ENCODE assay signal across 9 mouse cellular contexts in the genomic region with DNA sequence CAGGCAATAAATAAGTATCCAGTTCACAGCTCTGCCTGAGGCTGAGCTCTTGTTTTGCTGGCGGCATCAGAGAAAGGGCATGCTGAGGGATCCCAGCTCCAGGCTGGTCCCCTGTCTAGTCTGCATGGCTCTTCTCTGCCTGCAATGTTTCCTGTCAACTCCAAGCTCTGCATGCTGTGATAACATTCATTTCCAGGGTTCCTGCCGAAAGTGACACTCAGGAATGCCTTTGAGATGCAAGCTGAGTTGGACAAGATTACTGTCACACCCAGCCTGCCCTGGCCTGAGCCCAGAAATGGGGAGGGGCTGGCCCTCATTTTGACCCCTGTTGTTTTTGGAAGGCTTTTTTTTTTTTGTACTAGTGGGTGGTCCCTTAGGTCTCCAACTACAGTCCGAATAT. TPM values are rescaled to one million over a fixed set of nuclear protein-coding genes. Genes with fewer than 3 reads are reported as not detected.
A peak's percentile ranks its signal among the peaks of the same experiment; 100 is the strongest.
DNase-seq lines count a peak whose midpoint lies in the region; ATAC-seq lines count a peak whose summit lies in the region.
"Had no signal": no experiment of that assay in that cellular context is flagged by ENCODE, and none has a peak within 500 bp of the region (broad histone marks: within the 10 kb centered on the region; RNA-seq: fewer than 3 reads in every experiment).

No protein-coding gene starts in this region.

- no peaks in the 10 kb centered on the region; the same call in 1 of the 2 replicates for H3K4me1 ChIP-seq in liver, embryonic 11.5 days (replicated peaks; ENCODE audit: control insufficient read depth, insufficient read depth, low read length)
- no peaks in the 10 kb centered on the region for H3K4me1 ChIP-seq in liver, embryonic 12.5 days
- peaks cover 20% of the 10 kb centered on the region for H3K4me1 ChIP-seq in forebrain, embryonic 10.5 days

- H3K4me3 ChIP-seq in liver, embryonic 11.5 days (ENCODE audit: low read depth, low read length) = no peak overlapping the region
- H3K4me3 ChIP-seq in liver, embryonic 12.5 days = no peak overlapping the region
- no peak overlapping the region for H3K4me3 ChIP-seq in forebrain, embryonic 10.5 days

- peak; percentile 29 for DNase-seq in liver, embryonic 11.5 days (ENCODE audit: low spot score)
- peak; percentile 62 for DNase-seq in embryo, embryonic 11 days
- peak; percentile 73 for DNase-seq in heart, postnatal 4 days
- peak; percentile 86 for DNase-seq in lung, postnatal 10 days
- DNase-seq in forebrain, embryonic 10.5 days (ENCODE audit: extremely low spot score, low spot score) = no peak
- DNase-seq in liver = no peak

- WGBS in liver, embryonic 11.5 days = 33% methylated on average over 3 of the region's 3 CpGs
- WGBS in liver, embryonic 12.5 days (ENCODE audit: insufficient replicate concordance) = 34% methylated on average over 3 of the region's 3 CpGs
- WGBS in forebrain, embryonic 10.5 days = 12% methylated on average over 3 of the region's 3 CpGs

- ATAC-seq in liver, embryonic 11.5 days (replicated peaks; ENCODE audit: low FRiP score) = no peak
- no peak for ATAC-seq in liver, embryonic 12.5 days
- ATAC-seq in granulocyte monocyte progenitor cell, adult 5-6 weeks (replicated peaks; ENCODE audit: poor library complexity, severe bottlenecking) = no peak

- H3K27me3 ChIP-seq in liver, embryonic 11.5 days (replicated peaks; ENCODE audit: control insufficient read depth, insufficient read depth, low read length) = no peaks in the 10 kb centered on the region; the same call in 1 of the 2 replicates
- H3K27me3 ChIP-seq in liver, embryonic 12.5 days (replicated peaks) = no peaks in the 10 kb centered on the region
- H3K27me3 ChIP-seq in forebrain, embryonic 10.5 days (ENCODE audit: poor library complexity, severe bottlenecking) = peaks cover 37% of the 10 kb centered on the region

- H3K27ac ChIP-seq in liver, embryonic 11.5 days (ENCODE audit: low read depth, low read length) = no peak overlapping the region
- H3K27ac ChIP-seq in liver, embryonic 12.5 days = no peak overlapping the region
- H3K27ac ChIP-seq in forebrain, embryonic 10.5 days = no peak overlapping the region

- H3K9me3 ChIP-seq in liver, embryonic 11.5 days (ENCODE audit: control insufficient read depth, low read length) = no peaks in the 10 kb centered on the region
- H3K9me3 ChIP-seq in liver, embryonic 12.5 days (replicated peaks) = no peaks in the 10 kb centered on the region
- no peaks in the 10 kb centered on the region for H3K9me3 ChIP-seq in forebrain, embryonic 10.5 days

- no peak overlapping the region for H3K4me2 ChIP-seq in liver, embryonic 11.5 days
- no peak overlapping the region for H3K4me2 ChIP-seq in liver, embryonic 12.5 days

- no peak overlapping the region for H3K9ac ChIP-seq in liver, embryonic 11.5 days (ENCODE audit: low read depth, low read length)
- no peak overlapping the region for H3K9ac ChIP-seq in liver, embryonic 12.5 days

- H3K36me3 ChIP-seq in liver, embryonic 11.5 days (ENCODE audit: control insufficient read depth, insufficient read depth, low read length) = no peaks in the 10 kb centered on the region
- H3K36me3 ChIP-seq in liver, embryonic 12.5 days = no peaks in the 10 kb centered on the region
- no peaks in the 10 kb centered on the region for H3K36me3 ChIP-seq in forebrain, embryonic 10.5 days (replicated peaks)

RNA-seq across cellular contexts. Expression of a gene that starts 7.6 kb away (rescaled TPM):
- polyA plus RNA-seq in liver, embryonic 11.5 days (2014; fragmentation: Nextera tagmentation; extraction: Ambion mirVana) = 0.23 and 0.34 TPM in 2 replicates
- 0.04 and 0.08 TPM in 2 replicates for polyA plus RNA-seq in liver, embryonic 12.5 days (2016; fragmentation: Nextera tagmentation; extraction: Ambion mirVana)
- 1 to 10 TPM; 5.8 to 6.0 TPM for total RNA-seq in heart, postnatal 4 days (2021)
- total RNA-seq in granulocyte monocyte progenitor cell, adult 5-6 weeks (2014; fragmentation: Nextera tagmentation) = 0.53 TPM in 1 of 2 replicates, not detected in the other
- total RNA-seq in granulocyte monocyte progenitor cell, adult 5-6 weeks (2017) = not detected in 2 replicates
- polyA plus RNA-seq in forebrain, embryonic 10.5 days (2016; fragmentation: Nextera tagmentation; extraction: Ambion mirVana) = 0.33 and 1.3 TPM in 2 replicates
- total RNA-seq: neutrophil, adult 5-6 weeks had no signal

Comparison
In these comparisons a context has a peak if more than half of its experiments do, and no peak if none do; other contexts are left out.
1. DNase-seq: peak in liver, embryonic 11.5 days (single experiment), embryo, embryonic 11 days (single experiment), heart, postnatal 4 days (single experiment) and lung, postnatal 10 days (single experiment); none in forebrain, embryonic 10.5 days (single experiment) and liver (single experiment).